Mouse (Mus musculus) intestine, embryonic 16.5 days (tissue): Measurements from ENCODE around the gene Npl. TPM values are rescaled to one million over a fixed set of nuclear protein-coding genes. Genes with fewer than 3 reads are reported as not detected.
"Not testable (repeated sequence)": the region's sequence is repeated elsewhere in the genome, so short reads cannot be mapped to it uniquely, and the experiment has no call there.

Source experiments
- ATAC-seq: fragments of 200-750 bp; cut with Nextera tagmentation; 2 replicates; pipeline ENCODE4 v1.8.0; 2017; ENCODE audit warnings: moderate TSS enrichment, moderate library complexity
- H3K27ac ChIP-seq: fragments of 300-500 bp; sonication (generic); 2 replicates; pipeline ENCODE4 v1.5.1; 2014; ENCODE audit warnings: mild to moderate bottlenecking, low read length
- H3K27me3 ChIP-seq: fragments of 300-500 bp; sonication (generic); replicated peaks from 2 replicates; pipeline ENCODE4 v1.6.1; 2014; ENCODE audit warnings: low read length, control low read depth, mixed read lengths; ENCODE audit not compliant: control insufficient read depth, insufficient read depth
- H3K36me3 ChIP-seq: fragments of 300-500 bp; sonication (generic); 2 replicates; pipeline ENCODE4 v1.6.1; 2014; ENCODE audit warnings: low read length, control low read depth; ENCODE audit not compliant: control insufficient read depth, insufficient read depth
- H3K4me1 ChIP-seq: fragments of 300-500 bp; sonication (generic); 2 replicates; pipeline ENCODE4 v1.6.1; 2014; ENCODE audit warnings: low read length, control low read depth, mixed read lengths; ENCODE audit not compliant: control insufficient read depth, insufficient read depth
- H3K4me2 ChIP-seq: fragments of 300-500 bp; sonication (generic); 2 replicates; pipeline ENCODE4 v1.6.1; 2014; ENCODE audit warnings: low read depth, low read length, control low read depth
- H3K4me3 ChIP-seq: fragments of 300-500 bp; sonication (generic); 2 replicates; pipeline ENCODE4 v1.5.1; 2014; ENCODE audit warnings: mild to moderate bottlenecking, low read length
- H3K9ac ChIP-seq: fragments of 300-500 bp; sonication (generic); 2 replicates; pipeline ENCODE4 v1.6.1; 2014; ENCODE audit warnings: low read depth, low read length
- H3K9me3 ChIP-seq: fragments of 300-500 bp; sonication (generic); 2 replicates; pipeline ENCODE4 v1.6.1; 2016; ENCODE audit warnings: low read length, control low read depth; ENCODE audit not compliant: control insufficient read depth
- WGBS: fragments of 180-500 bp; shearing (Covaris S2); extraction: QIAGEN DNeasy Blood & Tissue Kit; methylation state at CpG from one replicate; pipeline ENCODE4 v1.1.7; 2014; 5-methylcytosine and 5-hydroxymethylcytosine counted together
- polyA plus RNA-seq: library from polyadenylated mRNA; unstranded; fragments of >200 nt; fragmentation: Nextera tagmentation; extraction: Ambion mirVana; gene quantifications from 2 replicates; pipeline ENCODE4 v1.2.1, GENCODE M21; 2015

Gene Npl
- polyA plus RNA-seq, 1 experiment from 2014 or later, result 174 TPM

DNA sequence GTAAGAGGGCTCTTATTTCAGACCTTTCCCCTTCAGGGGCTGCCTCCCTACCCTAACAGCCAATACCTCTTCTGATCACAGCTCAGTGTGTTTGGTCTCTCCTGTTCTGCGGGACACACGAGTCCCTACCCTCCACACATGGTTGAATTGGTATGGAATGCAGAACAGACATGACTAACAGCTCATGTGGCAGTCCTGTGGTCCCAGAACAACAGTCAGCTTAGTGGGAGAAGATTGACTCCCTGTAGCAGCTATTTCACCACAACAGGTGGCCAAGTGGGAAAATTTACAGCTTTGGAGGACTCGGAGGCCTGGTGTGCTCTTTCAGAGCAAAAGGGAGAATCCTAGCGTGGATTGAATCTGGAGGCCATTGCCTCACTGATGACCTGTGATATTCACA is 6.4 kb upstream of the Npl start:
- Histone ChIP-seq H3K4me2 (no peak overlapping the region), H3K9me3 (no peaks in the 10 kb centered on the region)

DNA sequence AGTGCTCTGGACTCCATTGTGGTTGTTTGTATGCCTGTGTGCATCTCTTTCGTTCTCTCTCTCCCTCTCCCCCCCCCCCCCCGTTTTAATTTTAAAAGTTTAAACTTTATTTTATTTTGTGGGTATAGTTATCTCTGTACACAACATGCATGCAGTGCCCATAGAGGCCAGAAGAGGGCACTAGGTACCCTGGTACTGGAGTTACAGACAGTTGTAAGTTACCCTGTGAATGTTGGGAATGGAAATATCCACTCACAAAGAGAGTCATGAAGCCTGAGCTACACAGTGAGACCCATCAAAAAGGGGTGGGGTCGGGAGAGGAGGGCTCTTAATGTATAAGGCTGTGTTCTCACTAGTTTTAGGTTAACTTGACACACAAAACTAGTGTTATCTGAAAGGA is 969 bp upstream of the Npl start:
- Histone ChIP-seq H3K4me2 (no peak overlapping the region), H3K27ac (no peak overlapping the region), H3K27me3 (no peaks in the 10 kb centered on the region; the same call in 1 of the 2 replicates), H3K9me3 (no peaks in the 10 kb centered on the region), H3K9ac (no peak overlapping the region), H3K36me3 (no peaks in the 10 kb centered on the region), H3K4me3 (no peak overlapping the region), H3K4me1 (peaks cover 3% of the 10 kb centered on the region; the same call in 1 of the 2 replicates)
- WGBS, result 31% methylated on average over 3 of the region's 3 CpGs
- ATAC-seq, result no peak

More for the DNA sequence above, 6.4 kb upstream of the Npl start:
- no peak for ATAC-seq
- 82% methylated on average over 4 of the region's 4 CpGs for WGBS
- no peak overlapping the region for H3K4me3 ChIP-seq
- no peaks in the 10 kb centered on the region; the same call in 1 of the 2 replicates for H3K27me3 ChIP-seq
- H3K36me3 ChIP-seq, result no peaks in the 10 kb centered on the region
- no peak overlapping the region for H3K9ac ChIP-seq
- no peaks in the 10 kb centered on the region for H3K4me1 ChIP-seq
- H3K27ac ChIP-seq, result no peak overlapping the region

DNA sequence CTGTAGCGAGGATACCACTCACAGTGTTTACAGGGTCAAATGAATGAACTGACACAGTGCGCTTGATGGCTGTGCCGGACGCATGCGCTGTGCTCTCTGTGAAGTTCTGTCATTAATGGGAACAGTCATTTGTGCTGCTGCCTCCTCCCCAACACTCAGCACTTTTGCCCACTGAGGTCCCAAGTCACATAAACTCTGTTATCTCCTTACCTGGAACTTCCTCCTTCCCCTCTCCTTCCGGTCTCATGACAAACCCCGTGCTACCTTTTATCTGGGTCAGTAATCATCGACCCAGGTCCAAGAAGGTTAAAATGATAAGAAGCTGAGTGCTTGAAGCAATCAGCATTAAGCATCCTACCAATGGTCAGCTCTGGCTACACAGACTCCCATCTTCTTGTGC is 2.3 kb downstream of the Npl start:
- no peak overlapping the region for H3K9ac ChIP-seq
- no peak overlapping the region; the same call in 1 of the 2 replicates for H3K4me3 ChIP-seq
- 70% methylated on average over 8 of the region's 8 CpGs for WGBS

DNA sequence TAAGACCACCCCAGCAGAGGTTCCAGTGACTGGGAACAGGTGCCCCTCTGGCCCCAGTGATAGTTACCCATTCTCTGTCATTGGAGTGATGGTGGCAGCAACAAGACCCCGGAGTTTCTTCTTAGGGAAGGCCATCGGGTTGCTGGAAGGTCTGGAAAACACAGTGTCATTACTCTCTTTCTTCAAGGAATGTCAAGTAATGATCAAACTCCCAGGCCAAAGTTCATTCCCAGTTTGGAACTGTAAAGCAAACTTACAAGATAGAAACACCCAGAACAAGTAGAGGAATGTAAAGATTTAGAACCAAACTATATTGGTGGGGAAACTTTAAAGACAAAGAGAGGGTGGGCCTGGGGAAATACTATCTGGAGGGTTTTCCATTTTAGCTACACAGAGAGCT is 4.6 kb downstream of the Npl start:
- 78% methylated on average over 2 of the region's 2 CpGs for WGBS
- ATAC-seq, result no peak

More for the DNA sequence above, 2.3 kb downstream of the Npl start:
- H3K4me2 ChIP-seq, result 0 out of 2 replicates have a peak overlapping the region, but pooled peaks have one; percentile 8
- peak overlapping the region; percentile 34; the same call in 1 of the 2 replicates for H3K27ac ChIP-seq
- H3K4me1 ChIP-seq, result peaks cover 11% of the 10 kb centered on the region
- no peaks in the 10 kb centered on the region for H3K9me3 ChIP-seq
- no peaks in the 10 kb centered on the region; the same call in 1 of the 2 replicates for H3K27me3 ChIP-seq
- no peaks in the 10 kb centered on the region for H3K36me3 ChIP-seq
- peak; percentile 19 for ATAC-seq

DNA sequence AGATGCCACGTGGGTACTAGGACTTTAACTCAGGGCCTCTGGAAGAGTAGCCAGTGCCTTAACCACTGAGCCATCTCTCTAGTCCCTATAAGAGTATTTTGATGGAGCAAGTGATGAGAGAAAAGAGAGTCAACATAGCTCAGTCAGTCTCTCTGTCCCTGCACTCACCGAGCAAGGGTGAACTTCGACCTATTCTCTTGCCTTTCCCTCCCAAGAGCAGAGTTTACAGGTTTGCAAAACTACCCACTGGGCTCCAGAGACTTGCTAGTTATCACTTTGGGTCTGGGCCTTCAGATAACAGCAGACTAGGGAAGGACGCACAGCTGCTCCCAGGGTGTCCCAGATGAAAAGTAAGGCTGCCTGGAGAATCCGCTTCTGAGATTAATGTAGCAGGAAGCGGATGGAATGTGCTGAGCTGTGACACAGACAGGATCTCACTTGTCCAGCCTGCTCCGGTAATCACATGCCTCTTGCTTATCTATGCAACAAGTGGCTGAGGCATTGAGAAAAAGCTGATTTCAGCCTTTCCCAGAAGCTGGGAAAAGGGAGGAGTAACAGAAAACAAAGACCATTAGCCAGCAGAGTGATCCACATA is 7.0 kb downstream of the Npl start:
- Histone ChIP-seq H3K4me2 (0 out of 2 replicates have a peak overlapping the region, but pooled peaks have one; percentile 2), H3K9ac (peak overlapping the region; percentile 15; the same call in 1 of the 2 replicates), H3K27me3 (no peaks in the 10 kb centered on the region), H3K9me3 (no peaks in the 10 kb centered on the region), H3K4me1 (peaks cover 10% of the 10 kb centered on the region), H3K36me3 (no peaks in the 10 kb centered on the region), H3K27ac (peak overlapping the region; percentile 69), H3K4me3 (no peak overlapping the region)
- WGBS, result 23% methylated on average over 7 of the region's 7 CpGs
- ATAC-seq, result peak; percentile 87

More for the DNA sequence above, 4.6 kb downstream of the Npl start:
- H3K4me3 ChIP-seq, result no peak overlapping the region
- no peak overlapping the region for H3K27ac ChIP-seq
- no peaks in the 10 kb centered on the region for H3K9me3 ChIP-seq
- no peaks in the 10 kb centered on the region for H3K36me3 ChIP-seq
- H3K9ac ChIP-seq, result no peak overlapping the region
- no peak overlapping the region for H3K4me2 ChIP-seq
- peaks cover 13% of the 10 kb centered on the region for H3K4me1 ChIP-seq
- no peaks in the 10 kb centered on the region for H3K27me3 ChIP-seq

DNA sequence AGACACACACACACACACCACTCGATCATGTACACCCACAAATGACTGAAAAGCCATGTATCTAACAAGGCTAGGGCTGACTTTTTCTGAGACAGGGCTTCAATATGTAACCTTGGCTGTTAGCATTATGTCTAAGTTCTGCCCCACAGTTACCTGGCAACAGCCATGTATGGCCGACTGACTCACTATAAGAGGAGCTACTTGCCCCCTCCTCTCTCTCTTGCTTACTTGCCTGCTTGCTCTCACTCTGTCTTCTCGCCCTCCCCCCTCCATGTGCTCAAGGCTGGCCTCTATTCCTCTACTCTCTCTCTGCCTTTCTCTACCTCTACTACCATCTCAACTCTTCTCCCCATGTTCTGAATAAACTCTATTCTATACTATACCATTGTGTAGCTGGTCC is 9.1 kb downstream of the Npl start:
- no peaks in the 10 kb centered on the region for H3K36me3 ChIP-seq
- H3K4me3 ChIP-seq, result no peak overlapping the region
- ATAC-seq, result no peak
- H3K27ac ChIP-seq, result no peak overlapping the region
- H3K9me3 ChIP-seq, result no peaks in the 10 kb centered on the region
- no peak overlapping the region for H3K9ac ChIP-seq
- WGBS, result 68% methylated on average over 3 of the region's 3 CpGs
- no peaks in the 10 kb centered on the region for H3K27me3 ChIP-seq
- H3K4me1 ChIP-seq, result peaks cover 10% of the 10 kb centered on the region
- H3K4me2 ChIP-seq, result no peak overlapping the region

DNA sequence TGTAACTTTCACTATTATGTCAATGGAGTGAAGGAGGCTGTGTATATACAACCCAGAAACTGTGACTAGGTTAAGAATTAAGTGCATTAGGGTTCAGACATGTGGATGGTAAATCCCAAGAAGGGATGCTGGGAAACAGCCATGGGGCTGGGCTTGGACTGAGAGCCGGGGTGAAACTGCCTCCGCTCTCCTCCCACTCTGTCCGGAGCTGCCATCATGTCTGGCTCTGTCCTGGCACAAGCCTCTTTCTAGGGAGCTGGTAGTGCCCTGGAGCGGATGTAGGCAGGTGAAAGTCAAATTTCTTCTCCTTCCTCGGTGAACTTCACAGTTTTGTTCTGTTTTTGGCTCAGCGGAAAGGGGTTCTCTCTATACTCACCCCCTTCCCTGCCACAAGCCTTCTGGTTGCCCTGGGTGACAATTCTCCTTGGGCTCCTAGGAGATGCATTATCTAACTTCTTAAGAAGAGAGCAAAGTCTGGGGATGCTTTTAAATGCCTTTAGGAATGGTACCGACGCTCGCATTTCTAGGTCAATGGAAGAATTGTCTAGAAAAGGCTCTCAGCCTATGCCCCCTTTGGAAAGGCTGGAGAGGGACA is 10.0 kb downstream of the Npl start:
- no peak overlapping the region for H3K4me2 ChIP-seq
- H3K4me1 ChIP-seq, result peaks cover 10% of the 10 kb centered on the region
- no peak for ATAC-seq
- H3K4me3 ChIP-seq, result no peak overlapping the region
- no peaks in the 10 kb centered on the region for H3K27me3 ChIP-seq
- no peaks in the 10 kb centered on the region for H3K36me3 ChIP-seq
- H3K27ac ChIP-seq, result no peak overlapping the region
- WGBS, result 81% methylated on average over 9 of the region's 9 CpGs
- H3K9ac ChIP-seq, result no peak overlapping the region
- no peaks in the 10 kb centered on the region for H3K9me3 ChIP-seq

DNA sequence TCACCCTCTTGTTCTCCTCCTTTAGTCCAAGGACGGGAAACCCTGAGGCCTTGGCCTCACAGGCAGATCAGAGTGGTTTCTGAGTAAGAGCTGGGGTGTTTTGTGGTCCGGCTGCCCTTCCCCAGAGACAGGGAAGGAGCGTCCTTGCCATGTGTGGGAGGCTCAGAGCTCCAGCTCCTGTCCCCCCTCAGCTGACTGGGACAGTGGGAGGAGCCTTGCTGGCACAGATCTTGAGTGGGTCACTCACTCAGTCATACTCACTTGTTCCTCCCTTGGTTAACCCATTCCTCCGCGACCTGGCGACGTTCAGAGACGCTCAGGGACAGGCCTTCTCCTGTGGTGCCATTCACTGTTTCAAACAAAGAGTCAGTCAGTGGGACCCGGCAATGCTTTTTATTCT is 14.2 kb downstream of the Npl start:
- ATAC-seq, result no peak
- 70% methylated on average over 9 of the region's 9 CpGs for WGBS
- Histone ChIP-seq H3K27ac (no peak overlapping the region), H3K27me3 (no peaks in the 10 kb centered on the region), H3K36me3 (no peaks in the 10 kb centered on the region), H3K9me3 (no peaks in the 10 kb centered on the region), H3K4me2 (no peak overlapping the region), H3K9ac (no peak overlapping the region), H3K4me1 (peaks cover 10% of the 10 kb centered on the region), H3K4me3 (no peak overlapping the region)

DNA sequence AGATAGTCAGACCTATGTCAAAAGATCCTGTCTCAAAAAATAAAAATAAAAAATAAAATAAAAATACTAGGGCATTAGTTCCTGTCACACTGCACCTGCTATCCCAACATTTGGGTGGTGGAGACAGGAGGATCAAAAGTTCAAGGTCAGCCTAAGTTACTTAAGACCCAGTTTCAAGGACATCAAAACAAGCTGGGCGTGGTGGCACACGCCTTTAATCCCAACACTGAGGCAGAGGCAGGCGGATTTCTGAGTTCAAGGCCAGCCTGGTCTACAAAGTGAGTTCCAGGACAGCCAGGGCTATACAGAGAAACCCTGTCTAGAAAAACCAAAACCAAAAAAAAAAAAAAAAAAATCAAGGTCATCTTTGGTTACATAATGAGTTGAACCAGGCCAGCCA is 16.9 kb downstream of the Npl start:
- H3K27me3 ChIP-seq, ATAC-seq, H3K4me3 ChIP-seq, H3K9me3 ChIP-seq, H3K36me3 ChIP-seq: not testable (repeated sequence)
- WGBS, result 88% methylated on average over 3 of the region's 3 CpGs
- Histone ChIP-seq H3K27ac (peak overlapping the region; percentile 39), H3K4me2 (peak overlapping the region; percentile 52; the same call in 1 of the 2 replicates), H3K9ac (0 out of 2 replicates have a peak overlapping the region, but pooled peaks have one; percentile 58), H3K4me1 (peaks cover 10% of the 10 kb centered on the region)
